Mouse (Mus musculus): ENCODE results near the gene Olfr976. TPM values are rescaled to one million over a fixed set of nuclear protein-coding genes. Genes with fewer than 3 reads are reported as not detected.
"Not testable (repeated sequence)": the region's sequence is repeated elsewhere in the genome, so short reads cannot be mapped to it uniquely, and the experiment has no call there.

Olfr976 gene
- not detected for total RNA-seq (2021)
- long read RNA-seq, experiment 1: 0 reads
- long read RNA-seq, experiment 2: 0 reads

- DNase-seq (ENCODE audit: low spot score): not testable (repeated sequence)
These were observed at the start of gene Olfr976 for GRCm38 (mm10) chr9:39961033-39961432. Gene Olfr976 (minus strand): TSS chr9:39961133.

- no peak for DNase-seq (ENCODE audit: low spot score)
These were observed 48.5 kb upstream of the Olfr976 start, which contains the start of gene Olfr980 for GRCm38 (mm10) chr9:40009482-40009881. Gene Olfr980 (minus strand): TSS chr9:40009582.

- no peak for DNase-seq (ENCODE audit: low spot score)
These were observed 42.4 kb upstream of the Olfr976 start, which contains the start of gene Olfr979 for GRCm38 (mm10) chr9:40003365-40003764. Gene Olfr979 (minus strand): TSS chr9:40003465.

GRCm38 (mm10) chr9:39991813-39992212, 30.9 kb upstream of the Olfr976 start, which contains the start of gene Olfr978:
Gene Olfr978 (plus strand): TSS chr9:39992113.
- DNase-seq (ENCODE audit: low spot score): no peak

- DNase-seq (ENCODE audit: low spot score): not testable (repeated sequence)
These were observed 15.7 kb upstream of the Olfr976 start for GRCm38 (mm10) chr9:39976581-39977145.

GRCm38 (mm10) chr9:39951946-39952345, 9.0 kb downstream of the Olfr976 start, which contains the start of gene Olfr975:
Gene Olfr975 (minus strand): TSS chr9:39952046.
- no peak for DNase-seq (ENCODE audit: low spot score)

- no peak for DNase-seq (ENCODE audit: low spot score)
These were observed 23.7 kb downstream of the Olfr976 start, which contains the start of gene Olfr974 for GRCm38 (mm10) chr9:39937201-39937600. Gene Olfr974 (plus strand): TSS chr9:39937501.

- not testable (repeated sequence) for DNase-seq (ENCODE audit: low spot score)
These were observed 32.1 kb downstream of the Olfr976 start for GRCm38 (mm10) chr9:39928837-39929236.

- not testable (repeated sequence) for DNase-seq (ENCODE audit: low spot score)
These were observed 32.7 kb downstream of the Olfr976 start for GRCm38 (mm10) chr9:39927975-39928836.

GRCm38 (mm10) chr9:39909939-39910338, 51.0 kb downstream of the Olfr976 start:
- DNase-seq (ENCODE audit: low spot score): no peak

GRCm38 (mm10) chr9:39907036-39907435, 53.9 kb downstream of the Olfr976 start, which contains the start of gene Olfr229:
Gene Olfr229 (plus strand): TSS chr9:39907336.
- no peak for DNase-seq (ENCODE audit: low spot score)

GRCm38 (mm10) chr9:39905106-39905505, 55.8 kb downstream of the Olfr976 start:
- DNase-seq (ENCODE audit: low spot score): no peak

Other genes starting within 250 kb of the Olfr976 start
- not detected for gene Olfr965, start 249.8 kb downstream of the Olfr976 start, total RNA-seq (2021)
- gene Olfr150, start 230.2 kb downstream of the Olfr976 start, total RNA-seq (2021): not detected
- not detected for gene Olfr967, start 214.9 kb downstream of the Olfr976 start, total RNA-seq (2021)
- gene Olfr968, start 177.9 kb downstream of the Olfr976 start, total RNA-seq (2021): not detected
- not detected for gene Olfr969, start 170.2 kb downstream of the Olfr976 start, total RNA-seq (2021)
- not detected for gene Olfr970, start 152.3 kb downstream of the Olfr976 start, total RNA-seq (2021)
- not detected for gene Olfr971, start 124.3 kb downstream of the Olfr976 start, total RNA-seq (2021)
- gene Olfr972, start 94.7 kb downstream of the Olfr976 start, total RNA-seq (2021): not detected
- not detected for gene Olfr229, start 53.8 kb downstream of the Olfr976 start, total RNA-seq (2021)
- gene Olfr974, start 23.6 kb downstream of the Olfr976 start, total RNA-seq (2021): not detected
- gene Olfr975, start 9.1 kb downstream of the Olfr976 start, total RNA-seq (2021): not detected
- gene Olfr978, start 31.0 kb upstream of the Olfr976 start, total RNA-seq (2021): not detected
- not detected for gene Olfr979, start 42.3 kb upstream of the Olfr976 start, total RNA-seq (2021)
- gene Olfr980, start 48.4 kb upstream of the Olfr976 start, total RNA-seq (2021): not detected
- gene Olfr981, start 60.3 kb upstream of the Olfr976 start, total RNA-seq (2021): not detected
- not detected for gene Olfr982, start 112.7 kb upstream of the Olfr976 start, total RNA-seq (2021)
- gene Olfr983, start 132.5 kb upstream of the Olfr976 start, total RNA-seq (2021): not detected
- gene Olfr984, start 153.1 kb upstream of the Olfr976 start, total RNA-seq (2021): not detected
- not detected for gene Olfr985, start 169.1 kb upstream of the Olfr976 start, total RNA-seq (2021)
- not detected for gene Tmem225, start 187.0 kb upstream of the Olfr976 start, total RNA-seq (2021)
- not detected for gene Olfr986, start 219.8 kb upstream of the Olfr976 start, total RNA-seq (2021)
- gene Zfp202, start 231.2 kb upstream of the Olfr976 start, total RNA-seq (2021): 1 to 10 TPM; 1.3 to 1.6 TPM